Mouse (Mus musculus) left cerebral cortex, postnatal 14 days (tissue): Measurements from ENCODE around the gene Nfkb2. TPM values are rescaled to one million over a fixed set of nuclear protein-coding genes. Genes with fewer than 3 reads are reported as not detected.

Experiments used
- DNase-seq, 2 experiments: peaks; one replicate each; pipeline ENCODE4 v3.0.0; 2021 to 2022; ENCODE audit warnings: low spot score in 2 of 2, mixed read lengths in 1 of 2
- intact Hi-C: fragments of 180-260 bp; cut with DNase I; formaldehyde crosslinking; loops from one replicate; pipeline ENCODE4 v1.15.1; 2025
- total RNA-seq, 2 experiments: library from RNA; stranded (reverse); gene quantifications; 2 replicates each; pipeline ENCODE4 v1.2.3; 2021

Nfkb2 gene
- total RNA-seq, 2 experiments from 2014 or later: 1.8 to 2.8 TPM

DNA sequence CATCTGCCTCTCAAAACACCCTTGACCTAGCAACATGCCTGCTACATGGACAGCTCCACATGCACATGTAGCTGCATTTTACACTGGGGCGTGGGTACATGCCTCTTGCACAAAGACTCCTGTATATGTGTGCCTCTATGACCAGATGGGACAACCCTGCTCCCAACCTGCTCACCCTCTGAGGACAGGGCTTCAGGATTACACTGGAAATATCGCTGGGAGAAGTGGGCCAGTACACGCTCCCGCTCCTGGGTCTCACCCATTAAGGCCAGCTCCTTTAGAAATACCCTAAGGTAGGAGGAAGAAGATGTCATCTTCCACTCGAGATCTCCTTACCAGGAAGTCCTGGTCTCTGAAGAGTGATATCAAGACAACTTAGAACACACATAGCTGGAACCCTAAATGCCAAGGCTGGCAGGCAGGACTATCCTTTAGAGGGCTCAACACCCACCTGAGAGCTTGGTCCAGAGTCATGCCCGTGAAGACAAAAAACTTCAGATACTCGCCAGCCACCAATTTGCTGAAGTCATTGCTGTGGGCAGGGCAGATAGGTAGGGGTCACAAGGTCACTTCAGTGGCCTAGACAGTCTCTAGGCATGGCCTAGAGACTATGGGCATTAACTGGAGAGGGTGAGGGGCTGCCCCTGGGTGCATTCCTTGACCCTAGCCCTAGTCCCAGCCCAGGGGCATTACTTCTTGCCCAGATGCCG lies 16.1 kb downstream of the Nfkb2 start:
- intact Hi-C loops: no loop called here
- DNase-seq: no peak

- intact Hi-C loops: no loop called here
- DNase-seq: peak in 1 of 2 experiments; percentile 71
Measured at GRCm38 (mm10) chr19:46321101-46321943, 17.2 kb downstream of the Nfkb2 start.

GRCm38 (mm10) chr19:46322144-46322995 lies 18.2 kb downstream of the Nfkb2 start:
- no peak for DNase-seq
- intact Hi-C loops: no loop called here

GRCm38 (mm10) chr19:46322996-46323572 lies 19.0 kb downstream of the Nfkb2 start:
- intact Hi-C loops: no loop called here
- no peak for DNase-seq

- intact Hi-C loops: no loop called here
- no peak for DNase-seq
Measured at GRCm38 (mm10) chr19:46323716-46324115, 19.6 kb downstream of the Nfkb2 start.

GRCm38 (mm10) chr19:46324366-46324765 lies 20.2 kb downstream of the Nfkb2 start:
- intact Hi-C loops: no loop called here
- no peak for DNase-seq

DNA sequence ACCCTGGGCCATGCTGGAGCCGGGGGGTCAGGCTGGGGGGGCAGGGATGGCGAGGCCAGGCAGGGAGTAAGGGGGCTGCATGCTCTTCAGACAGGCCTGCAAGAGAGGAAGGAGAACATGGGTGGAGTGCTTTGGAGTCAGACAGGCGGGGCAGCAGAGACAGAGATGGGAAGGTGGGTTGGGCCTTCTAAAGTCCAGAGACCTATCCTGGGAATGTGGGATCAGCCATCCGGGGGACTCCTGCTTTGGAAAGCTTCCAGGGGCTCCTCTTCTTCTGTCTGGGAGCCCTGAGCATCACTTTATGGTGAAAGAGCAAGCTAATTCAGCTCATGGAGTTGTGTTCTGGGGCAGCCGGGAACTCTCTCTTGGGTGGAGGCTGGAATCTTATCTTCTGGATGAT lies 20.8 kb downstream of the Nfkb2 start:
- no peak for DNase-seq
- intact Hi-C loops: no loop called here

- no peak for DNase-seq
- intact Hi-C loops: no loop called here
Measured at GRCm38 (mm10) chr19:46326019-46326755, 22.1 kb downstream of the Nfkb2 start.

DNA sequence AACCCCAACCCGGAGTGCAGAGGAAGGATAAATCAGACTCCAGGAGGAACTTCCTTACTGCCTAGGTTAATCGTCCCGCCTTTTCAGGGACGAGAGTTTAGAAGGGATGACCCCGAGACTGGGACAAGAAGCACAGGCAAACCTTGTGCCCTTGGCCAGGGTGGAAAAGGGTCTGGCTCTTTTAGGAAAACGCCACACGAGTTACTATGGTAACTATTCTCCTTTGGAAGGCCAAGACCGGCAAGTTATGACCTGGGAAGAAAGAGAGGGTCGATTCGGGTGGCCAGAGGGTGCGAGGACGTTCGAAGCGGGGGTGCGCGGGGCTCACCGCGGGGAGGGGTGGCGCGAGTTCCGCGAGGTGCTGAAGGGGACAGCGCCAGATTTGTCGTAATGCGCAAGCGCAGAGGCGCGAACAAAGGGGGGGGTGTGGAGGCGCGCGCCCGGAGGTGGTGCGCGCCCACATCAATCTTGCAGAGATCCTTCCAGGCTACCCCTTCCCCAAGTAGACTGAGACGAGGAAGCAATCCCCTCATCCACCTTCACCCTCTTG lies 22.7 kb downstream of the Nfkb2 start, which contains the start of gene Psd:
Psd (minus strand) TSS at position 401 of the 550 bp plus-strand sequence.
- intact Hi-C loops: no loop called here
- peak in 1 of 2 experiments; percentile 71 for DNase-seq

GRCm38 (mm10) chr19:46327531-46328064 lies 23.5 kb downstream of the Nfkb2 start:
- intact Hi-C loops: no loop called here
- DNase-seq: no peak

DNA sequence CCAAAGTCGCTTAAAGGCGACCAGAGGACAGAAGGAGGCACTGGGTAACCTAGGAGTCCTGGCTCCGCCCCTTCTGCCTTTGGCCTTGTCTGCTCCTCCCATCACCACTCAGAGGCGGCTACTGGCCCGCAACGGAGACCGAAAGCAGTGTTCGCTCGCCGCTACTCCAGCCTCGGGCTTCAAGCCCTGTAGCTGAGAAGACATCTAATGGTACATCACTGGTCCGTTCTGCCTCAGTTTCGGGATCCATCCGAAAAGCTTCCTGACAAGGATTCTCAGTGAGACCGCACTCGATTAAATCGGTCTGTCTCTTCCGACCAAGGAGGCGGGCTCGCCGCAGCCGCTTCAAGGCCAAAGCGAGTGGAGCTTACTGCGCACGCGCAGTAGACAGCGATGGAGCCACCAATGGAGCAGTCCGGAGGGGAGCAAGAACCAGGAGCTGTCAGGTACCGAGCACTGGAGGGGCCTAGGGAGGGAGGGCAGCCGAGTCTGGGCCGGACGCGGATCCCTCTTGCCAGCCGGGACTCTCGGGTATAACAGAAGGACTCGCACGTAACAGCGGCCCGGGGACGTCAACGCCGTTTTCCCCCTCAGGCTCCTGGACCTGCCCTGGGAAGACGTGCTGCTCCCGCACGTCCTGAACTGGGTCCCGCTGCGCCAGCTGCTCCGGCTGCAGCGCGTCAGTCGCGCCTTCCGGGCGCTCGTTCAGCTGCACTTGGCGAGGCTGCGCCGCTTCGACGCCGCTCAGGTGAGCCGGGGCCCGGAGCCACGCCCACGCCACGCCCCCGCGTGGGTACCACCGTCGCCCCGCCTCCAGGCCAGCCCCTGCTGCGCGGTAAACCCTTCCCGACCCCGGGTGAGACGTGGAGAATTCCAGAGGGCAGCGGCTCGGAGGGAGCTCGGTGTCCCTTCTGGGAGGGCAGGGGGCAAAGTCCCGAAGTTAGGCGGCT lies 24.2 kb downstream of the Nfkb2 start, which contains the start of gene Fbxl15:
Fbxl15 (plus strand) TSS at position 104 of the 950 bp plus-strand sequence.
- intact Hi-C loops: no loop called here
- DNase-seq: peak; percentile 97 to 98

DNA sequence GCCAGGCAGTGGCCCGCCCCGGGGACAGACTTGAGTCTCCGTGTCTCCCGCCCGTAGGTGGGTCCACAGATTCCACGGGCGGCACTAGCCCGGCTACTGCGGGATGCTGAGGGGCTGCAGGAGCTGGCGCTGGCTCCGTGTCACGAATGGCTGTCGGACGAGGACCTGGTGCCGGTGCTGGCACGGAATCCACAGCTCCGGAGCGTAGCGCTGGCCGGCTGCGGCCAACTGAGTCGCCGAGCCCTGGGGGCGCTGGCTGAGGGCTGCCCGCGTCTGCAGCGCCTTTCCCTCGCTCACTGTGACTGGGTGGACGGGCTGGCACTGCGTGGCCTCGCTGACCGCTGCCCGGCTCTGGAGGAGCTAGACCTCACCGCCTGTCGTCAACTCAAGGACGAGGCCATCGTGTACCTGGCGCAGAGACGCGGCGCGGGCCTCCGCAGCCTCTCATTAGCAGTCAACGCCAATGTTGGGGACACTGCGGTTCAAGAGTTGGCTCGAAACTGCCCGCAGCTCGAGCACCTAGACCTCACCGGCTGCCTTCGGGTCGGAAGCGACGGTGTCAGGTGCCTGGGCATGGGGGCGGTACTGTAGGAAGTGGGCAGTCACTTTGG lies 25.0 kb downstream of the Nfkb2 start:
- intact Hi-C loops: no loop called here

GRCm38 (mm10) chr19:46329951-46330350 lies 25.8 kb downstream of the Nfkb2 start:
- intact Hi-C loops: no loop called here
- DNase-seq: peak in 1 of 2 experiments; percentile 84

More for the DNA sequence above, 25.0 kb downstream of the Nfkb2 start:
- DNase-seq: no peak

DNA sequence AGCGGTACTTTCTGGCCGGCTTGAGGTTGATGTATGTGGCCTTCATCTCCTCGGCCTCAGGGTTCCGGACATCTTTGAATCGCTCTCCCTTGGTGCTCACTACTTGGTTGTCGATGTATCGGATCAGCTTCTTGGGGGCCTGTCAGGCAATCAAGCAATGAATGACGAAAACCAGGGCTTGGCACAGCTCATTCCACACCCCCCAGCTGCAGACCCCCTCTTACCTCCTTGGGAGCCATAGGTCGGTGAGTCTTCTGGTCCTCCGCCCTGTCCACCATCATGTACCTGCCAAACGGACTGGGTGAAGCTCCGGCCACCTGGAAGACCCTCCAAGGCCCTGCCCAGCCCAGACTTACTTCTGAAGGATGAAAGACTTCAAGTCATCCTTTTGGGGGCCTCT lies 26.6 kb downstream of the Nfkb2 start:
- intact Hi-C loops: no loop called here
- DNase-seq: no peak

DNA sequence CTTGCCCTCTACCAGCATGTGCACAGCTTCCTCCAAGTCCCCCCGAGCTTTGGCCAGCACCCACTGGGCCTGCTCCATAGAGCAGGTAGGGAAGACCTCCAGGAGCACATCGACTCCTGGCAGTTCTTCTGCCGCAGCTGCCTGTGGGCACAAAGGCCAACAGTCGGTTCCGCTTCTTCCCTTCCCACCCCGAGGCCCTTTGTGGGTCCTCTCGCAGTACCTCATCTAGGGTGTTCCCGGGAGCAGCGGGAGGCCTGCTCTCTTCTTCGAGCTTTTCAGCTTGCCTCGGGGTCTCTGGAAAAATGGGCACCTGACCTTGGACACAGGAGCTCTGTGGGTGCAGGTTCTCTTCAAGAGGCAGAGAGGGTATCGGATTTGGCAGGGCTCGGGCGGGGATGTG lies 27.2 kb downstream of the Nfkb2 start:
- no peak for DNase-seq
- intact Hi-C loops: no loop called here

DNA sequence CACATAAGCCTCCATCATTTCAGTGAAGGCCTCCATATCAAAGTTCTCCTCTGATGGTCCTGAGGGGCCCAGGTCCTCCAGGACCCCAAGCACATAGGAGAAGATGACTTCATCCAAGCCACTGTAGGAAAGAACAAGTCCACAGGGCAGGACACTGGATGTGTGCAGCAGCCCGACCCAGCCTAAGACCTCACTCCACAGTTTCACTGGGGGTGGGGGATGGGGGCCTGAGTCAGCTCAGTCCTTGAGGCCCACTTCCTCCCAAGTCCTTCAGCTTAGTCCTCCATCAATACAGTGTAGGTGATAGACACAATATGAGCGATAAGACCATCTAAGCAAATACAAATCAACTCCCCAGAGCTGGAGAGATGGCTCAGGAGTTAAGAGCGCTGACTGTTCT lies 27.8 kb downstream of the Nfkb2 start:
- DNase-seq: no peak
- intact Hi-C loops: no loop called here
